Mouse (Mus musculus) liver, adult 2 months (tissue): ENCODE results near the gene Pla2g6. TPM values are rescaled to one million over a fixed set of nuclear protein-coding genes. Genes with fewer than 3 reads are reported as not detected.

ENCODE experiments used
- DNase-seq: peaks from one replicate; pipeline ENCODE4 v3.0.0-alpha.2; 2011; ENCODE audit warnings: low read depth, low spot score; ENCODE audit errors: extremely low read depth
- H3K27ac ChIP-seq: fragments of 200-500 bp; replicated peaks from 2 replicates; pipeline ENCODE4 v1.5.1; 2012; ENCODE audit warnings: low read depth, mild to moderate bottlenecking, control low read depth, inconsistent platforms, low read length; ENCODE audit not compliant: insufficient read depth
- H3K27me3 ChIP-seq: fragments of 200-500 bp; 2 replicates; pipeline ENCODE4 v1.6.1; 2012; ENCODE audit warnings: mild to moderate bottlenecking, moderate library complexity, low read length, inconsistent platforms; ENCODE audit not compliant: control insufficient read depth, insufficient read depth
- H3K36me3 ChIP-seq: fragments of 200-500 bp; 2 replicates; pipeline ENCODE4 v1.6.1; 2012; ENCODE audit warnings: low read length, inconsistent platforms; ENCODE audit not compliant: control insufficient read depth, insufficient read depth
- H3K4me1 ChIP-seq: fragments of 200-500 bp; 2 replicates; pipeline ENCODE4 v1.6.1; 2011; ENCODE audit warnings: low read length; ENCODE audit not compliant: control insufficient read depth, insufficient read depth
- H3K4me3 ChIP-seq: fragments of 200-500 bp; 2 replicates; pipeline ENCODE4 v1.5.1; 2011; ENCODE audit warnings: low read depth, mild to moderate bottlenecking, control low read depth, low read length, moderate library complexity; ENCODE audit not compliant: insufficient read depth
- H3K79me2 ChIP-seq: fragments of 200-500 bp; 2 replicates; pipeline ENCODE4 v1.6.1; 2012; ENCODE audit warnings: inconsistent platforms, mild to moderate bottlenecking, low read length, moderate library complexity; ENCODE audit not compliant: control insufficient read depth, insufficient read depth
- H3K9ac ChIP-seq: fragments of 200-500 bp; 2 replicates; pipeline ENCODE4 v1.6.1; 2012; ENCODE audit warnings: low read depth, mild to moderate bottlenecking, control low read depth, inconsistent platforms, low read length
- CTCF ChIP-seq: fragments of 200-500 bp; IDR thresholded peaks from 2 replicates; pipeline ENCODE4 v1.5.1; 2011; ENCODE audit warnings: low read depth, low read length, control low read depth
- POLR2A ChIP-seq: fragments of 200-500 bp; IDR thresholded peaks from 2 replicates; pipeline ENCODE4 v1.6.1; 2011; ENCODE audit warnings: low read length, control low read depth; ENCODE audit not compliant: insufficient read depth; ENCODE audit errors: extremely low read depth
- WGBS: fragments of 180-500 bp; shearing (Covaris S2); methylation state at CpG from one replicate; pipeline ENCODE4 v1.1.7; 2018; 5-methylcytosine and 5-hydroxymethylcytosine counted together
- polyA plus RNA-seq: library from polyadenylated mRNA; depleted of rRNA; stranded (reverse); fragments of >200 nt; gene quantifications from 2 replicates; pipeline ENCODE4 v1.2.3, GENCODE M21; 2012
- total RNA-seq: library from RNA; depleted of rRNA; stranded (reverse); fragments of >200 nt; gene quantifications from 2 replicates; pipeline ENCODE4 v1.2.3, GENCODE M21; 2014

Pla2g6 gene
- total and polyA plus RNA-seq, 2 experiments = 16.3 to 24.5 TPM

DNA sequence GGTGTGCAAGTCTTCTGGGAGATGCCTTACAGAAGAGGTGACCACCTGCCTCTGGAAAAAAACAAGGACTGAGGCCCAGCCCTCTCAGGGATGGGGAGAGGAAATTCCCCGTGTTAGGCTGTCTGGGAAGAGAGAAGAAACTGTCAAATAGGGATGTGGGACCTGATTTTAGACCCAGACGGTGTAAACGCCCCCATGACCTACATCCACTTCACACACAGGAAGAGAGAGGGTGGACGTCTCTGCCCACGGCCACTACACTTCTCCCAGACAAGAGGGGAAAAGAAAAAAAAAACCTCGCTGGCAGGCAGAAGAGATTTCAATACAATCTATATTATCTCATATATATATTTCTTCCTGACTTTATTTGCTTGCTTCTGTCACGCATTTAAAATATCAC lies 32.2 kb upstream of the Pla2g6 start:
- WGBS = 69% methylated on average over 7 of the region's 7 CpGs
- TF ChIP-seq CTCF = no peak
- TF ChIP-seq POLR2A = no peak

DNA sequence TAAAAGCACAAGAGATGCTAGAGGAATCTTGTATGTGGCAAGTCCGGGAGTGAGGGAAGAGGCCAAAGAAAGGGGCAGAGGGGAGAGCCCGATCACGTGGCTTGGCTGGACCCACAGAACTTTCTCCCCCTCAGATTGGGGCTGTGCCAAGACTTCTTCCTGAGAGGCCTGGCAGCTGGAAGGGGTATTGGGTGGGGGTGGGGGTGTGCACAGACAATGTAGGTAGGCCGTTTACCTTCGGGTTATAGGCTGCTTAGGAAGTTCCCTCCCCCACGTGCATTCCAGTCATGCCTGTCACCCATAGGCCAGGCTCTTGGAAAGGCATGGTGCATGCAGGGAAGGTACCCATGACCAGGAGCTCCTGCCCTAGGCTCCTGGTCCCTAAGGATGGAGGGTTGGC lies 31.8 kb upstream of the Pla2g6 start:
- no peak for TF ChIP-seq POLR2A
- TF ChIP-seq CTCF = no peak
- no peak overlapping the region for H3K9ac ChIP-seq
- H3K36me3 ChIP-seq = peaks cover under 1% of the 10 kb centered on the region; the same call in 1 of the 2 replicates
- H3K4me1 ChIP-seq = peaks cover 3% of the 10 kb centered on the region; the same call in 1 of the 2 replicates
- no peak overlapping the region for H3K27ac ChIP-seq
- no peak for DNase-seq
- WGBS = 20% methylated on average over 6 of the region's 6 CpGs
- no peaks in the 10 kb centered on the region for H3K79me2 ChIP-seq
- no peak overlapping the region for H3K4me3 ChIP-seq
- H3K27me3 ChIP-seq = no peaks in the 10 kb centered on the region

More for the DNA sequence above, 32.2 kb upstream of the Pla2g6 start:
- Histone ChIP-seq H3K36me3 (peaks cover 2% of the 10 kb centered on the region; the same call in 1 of the 2 replicates), H3K27ac (no peak overlapping the region), H3K79me2 (no peaks in the 10 kb centered on the region), H3K4me3 (no peak overlapping the region), H3K4me1 (peaks cover 3% of the 10 kb centered on the region; the same call in 1 of the 2 replicates), H3K27me3 (no peaks in the 10 kb centered on the region), H3K9ac (no peak overlapping the region)
- DNase-seq = no peak

DNA sequence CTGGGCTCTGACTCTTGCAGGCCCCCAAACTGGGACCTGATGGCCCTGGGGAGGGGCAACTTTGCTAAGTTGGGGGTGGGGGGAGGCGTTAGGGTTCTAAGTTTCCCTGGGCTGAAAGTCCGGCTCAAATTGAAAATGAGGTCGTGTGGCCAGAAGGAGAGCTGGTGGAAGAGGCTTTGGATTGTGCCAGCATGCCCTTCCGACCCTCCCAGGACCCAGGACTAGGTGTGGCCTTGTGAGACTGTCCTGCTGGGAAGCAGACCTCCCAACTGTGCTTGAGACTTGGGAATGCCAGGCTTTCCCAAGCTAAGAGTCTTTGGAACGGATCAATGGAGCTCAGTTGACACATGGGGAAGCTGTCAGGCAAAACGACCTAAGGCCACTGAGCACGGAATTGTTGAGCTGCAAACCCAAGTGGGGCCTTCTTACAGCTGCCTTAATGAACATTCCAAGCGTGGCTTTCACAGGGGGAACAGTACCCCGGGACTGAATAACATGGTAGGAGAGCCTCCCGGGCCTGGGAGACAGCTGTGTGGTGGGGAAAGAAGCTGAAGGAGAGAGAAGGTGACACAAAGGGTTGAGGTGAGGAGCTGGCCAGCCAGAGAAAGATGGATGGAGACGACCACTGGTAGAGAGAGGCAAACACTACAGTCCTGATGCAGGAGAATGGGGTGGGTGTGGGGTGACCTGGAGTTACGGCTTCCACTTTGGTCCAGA lies 29.9 kb upstream of the Pla2g6 start:
- no peaks in the 10 kb centered on the region for H3K79me2 ChIP-seq
- no peak overlapping the region for H3K9ac ChIP-seq
- no peaks in the 10 kb centered on the region for H3K36me3 ChIP-seq
- no peak for DNase-seq
- no peak overlapping the region for H3K4me3 ChIP-seq
- H3K27ac ChIP-seq = no peak overlapping the region
- TF ChIP-seq POLR2A = no peak
- no peak for TF ChIP-seq CTCF
- no peaks in the 10 kb centered on the region for H3K27me3 ChIP-seq
- peaks cover 3% of the 10 kb centered on the region; the same call in 1 of the 2 replicates for H3K4me1 ChIP-seq
- 59% methylated on average over 12 of the region's 12 CpGs for WGBS

DNA sequence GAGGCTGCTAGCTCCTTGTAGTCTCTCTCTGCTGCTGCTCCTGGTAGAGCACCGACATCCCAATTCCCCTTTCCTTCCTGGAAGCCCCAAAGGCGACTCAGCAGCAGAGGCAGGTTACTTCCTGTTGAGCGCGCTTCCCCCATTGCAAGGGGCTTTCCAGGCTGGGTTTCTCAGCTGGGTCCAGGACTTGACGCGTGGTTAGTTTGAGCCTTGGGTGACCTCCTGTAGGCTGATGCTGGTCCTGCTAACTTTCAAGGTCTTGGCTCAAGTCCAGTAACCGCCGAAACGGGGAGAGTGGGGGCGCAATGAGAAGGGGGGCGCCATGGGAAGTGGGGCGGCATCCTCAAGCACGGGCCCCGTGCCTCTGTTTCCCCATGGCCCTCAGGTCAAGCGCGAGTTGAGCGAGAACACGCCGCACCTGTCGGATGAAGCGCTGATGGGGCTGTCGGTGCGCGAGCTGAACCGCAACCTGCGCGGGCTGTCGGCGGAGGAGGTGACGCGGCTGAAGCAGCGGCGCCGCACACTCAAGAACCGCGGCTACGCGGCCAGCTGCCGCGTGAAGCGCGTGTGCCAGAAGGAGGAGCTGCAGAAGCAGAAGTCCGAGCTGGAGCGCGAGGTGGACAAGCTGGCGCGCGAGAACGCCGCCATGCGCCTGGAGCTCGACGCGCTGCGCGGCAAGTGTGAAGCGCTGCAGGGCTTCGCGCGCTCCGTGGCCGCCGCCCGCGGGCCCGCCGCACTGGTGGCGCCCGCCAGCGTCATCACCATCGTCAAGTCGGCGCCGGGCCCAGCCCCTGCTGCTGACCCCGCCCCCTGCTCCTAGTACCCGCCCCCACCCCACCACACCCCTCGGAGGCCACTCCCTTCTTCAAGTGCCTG lies 29.1 kb upstream of the Pla2g6 start:
- 18% methylated on average over 68 of the region's 77 CpGs for WGBS
- no peaks in the 10 kb centered on the region for H3K27me3 ChIP-seq
- TF ChIP-seq POLR2A = no peak
- TF ChIP-seq CTCF = no peak
- DNase-seq = no peak
- peak overlapping the region; percentile 65 for H3K9ac ChIP-seq
- H3K27ac ChIP-seq = no peak overlapping the region
- H3K4me1 ChIP-seq = peaks cover 3% of the 10 kb centered on the region; the same call in 1 of the 2 replicates
- peak overlapping the region; percentile 39; the same call in 1 of the 2 replicates for H3K4me3 ChIP-seq
- no peaks in the 10 kb centered on the region for H3K79me2 ChIP-seq
- H3K36me3 ChIP-seq = no peaks in the 10 kb centered on the region

DNA sequence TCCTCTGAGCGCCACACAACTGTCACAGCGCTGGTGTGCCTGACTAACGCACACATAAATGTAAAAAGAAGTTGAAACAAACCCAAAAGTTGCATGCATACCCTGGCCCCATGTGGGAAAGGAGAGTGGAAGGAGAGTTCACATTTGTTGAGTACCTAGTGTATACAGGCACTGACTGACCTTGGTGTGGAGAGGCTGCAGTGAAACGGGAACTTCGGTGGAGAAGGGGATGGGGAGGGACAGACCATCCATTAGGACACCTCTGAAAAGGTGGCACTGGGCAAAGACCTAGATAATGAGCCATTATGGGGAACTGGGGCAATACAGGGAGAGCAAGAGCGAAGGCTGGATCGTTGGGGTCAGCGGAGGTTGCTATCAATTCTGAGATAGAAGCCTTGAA lies 28.3 kb upstream of the Pla2g6 start:
- H3K4me3 ChIP-seq = no peak overlapping the region
- H3K36me3 ChIP-seq = no peaks in the 10 kb centered on the region
- WGBS = 88% methylated on average over 8 of the region's 8 CpGs
- no peaks in the 10 kb centered on the region for H3K79me2 ChIP-seq
- no peaks in the 10 kb centered on the region for H3K27me3 ChIP-seq
- no peak for DNase-seq
- peaks cover 3% of the 10 kb centered on the region; the same call in 1 of the 2 replicates for H3K4me1 ChIP-seq
- no peak for TF ChIP-seq CTCF
- TF ChIP-seq POLR2A = no peak
- no peak overlapping the region for H3K9ac ChIP-seq
- no peak overlapping the region for H3K27ac ChIP-seq

DNA sequence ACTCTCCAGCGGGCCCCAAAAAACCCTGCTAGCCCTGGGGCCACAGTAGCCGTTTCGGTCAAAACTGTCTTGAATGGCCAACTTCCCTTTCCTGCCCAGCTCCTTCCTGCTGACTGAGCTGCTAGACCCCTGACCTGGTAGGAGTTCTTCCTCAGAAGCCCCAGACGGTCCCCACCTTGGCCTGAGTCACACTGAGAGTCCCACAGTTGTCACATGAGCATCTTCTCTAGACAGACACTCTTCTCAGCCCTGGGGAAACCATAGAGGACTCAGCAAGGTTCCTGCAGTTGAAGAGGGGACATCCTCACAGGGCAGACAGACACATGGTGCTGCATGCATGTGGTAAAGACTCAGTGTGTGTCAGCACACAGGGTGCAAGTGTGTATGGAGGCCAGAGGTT lies 26.4 kb upstream of the Pla2g6 start:
- no peaks in the 10 kb centered on the region for H3K27me3 ChIP-seq
- TF ChIP-seq POLR2A (no peak), CTCF (no peak)
- 79% methylated on average over 4 of the region's 4 CpGs for WGBS

More for the DNA sequence above, 26.4 kb upstream of the Pla2g6 start:
- Histone ChIP-seq H3K9ac (no peak overlapping the region), H3K27ac (no peak overlapping the region), H3K36me3 (no peaks in the 10 kb centered on the region), H3K4me3 (no peak overlapping the region), H3K4me1 (peaks cover 11% of the 10 kb centered on the region), H3K79me2 (peaks cover 9% of the 10 kb centered on the region)
- DNase-seq = no peak
